Mouse (Mus musculus) frontal cortex, postnatal 14 days (tissue): ENCODE measurements around the gene Rnf216.

Experiments used
- DNase-seq, 2 experiments: peaks; one replicate each; pipeline ENCODE4 v3.0.0; 2022; ENCODE audit warnings: low spot score in 2 of 2

Gene Rnf216

DNA sequence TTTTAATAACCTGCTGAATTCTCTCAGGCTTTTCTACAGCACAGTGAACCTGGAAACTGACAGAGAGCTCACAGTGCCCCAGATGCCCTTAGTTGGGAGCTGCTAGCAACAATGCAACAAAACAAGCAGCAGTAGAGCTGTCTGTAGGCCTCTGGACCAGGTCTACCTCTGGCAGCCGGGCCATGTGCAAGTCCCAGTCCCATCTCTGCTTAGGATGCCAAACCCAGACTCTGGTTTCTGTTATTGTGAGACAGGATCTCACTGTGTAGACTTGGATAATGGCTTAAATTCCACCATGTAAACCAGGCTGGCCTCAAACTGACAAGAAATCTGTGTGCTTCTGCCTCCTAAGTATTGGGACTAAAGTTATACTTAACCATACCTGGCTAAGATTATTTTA is 11.2 kb downstream of the Rnf216 start:
- no peak for DNase-seq

DNA sequence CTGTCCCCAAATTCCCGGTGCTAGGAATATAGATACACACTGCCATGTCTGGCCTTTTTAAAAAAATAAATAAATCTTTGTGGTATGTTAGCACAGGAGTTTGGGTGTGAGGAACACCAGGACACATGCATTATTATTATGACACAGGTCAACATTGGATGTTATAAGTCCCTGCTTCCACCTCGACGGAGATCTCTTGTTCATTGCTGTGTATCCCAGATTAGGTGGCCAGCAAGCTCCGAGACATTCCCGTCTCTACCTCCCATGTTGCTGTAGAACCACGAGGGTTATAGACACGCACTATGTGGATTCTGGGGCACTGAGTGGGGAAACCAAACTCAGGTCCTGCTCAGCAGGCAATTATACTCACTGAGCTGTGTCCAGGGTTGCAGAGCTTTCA is 17.5 kb downstream of the Rnf216 start:
- DNase-seq = no peak

DNA sequence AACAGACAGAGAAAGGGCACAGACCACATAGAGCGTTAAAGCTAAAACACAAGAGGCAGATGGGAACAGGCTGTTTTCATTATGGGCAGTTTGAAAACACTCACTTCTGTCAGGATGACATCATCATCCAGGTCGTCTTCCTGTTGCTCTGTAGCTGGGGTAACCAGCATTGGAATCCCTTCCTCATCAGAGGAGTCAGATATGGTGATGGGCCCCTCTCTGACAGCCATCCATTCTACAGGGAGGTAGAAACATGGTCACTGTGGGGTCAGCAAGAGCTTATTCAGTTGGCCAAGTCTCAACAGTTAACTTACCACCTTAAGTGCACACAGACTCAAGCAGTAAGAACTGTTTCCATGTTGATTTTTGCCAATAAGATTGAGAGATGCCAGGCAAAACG is 19.9 kb downstream of the Rnf216 start:
- no peak for DNase-seq

DNA sequence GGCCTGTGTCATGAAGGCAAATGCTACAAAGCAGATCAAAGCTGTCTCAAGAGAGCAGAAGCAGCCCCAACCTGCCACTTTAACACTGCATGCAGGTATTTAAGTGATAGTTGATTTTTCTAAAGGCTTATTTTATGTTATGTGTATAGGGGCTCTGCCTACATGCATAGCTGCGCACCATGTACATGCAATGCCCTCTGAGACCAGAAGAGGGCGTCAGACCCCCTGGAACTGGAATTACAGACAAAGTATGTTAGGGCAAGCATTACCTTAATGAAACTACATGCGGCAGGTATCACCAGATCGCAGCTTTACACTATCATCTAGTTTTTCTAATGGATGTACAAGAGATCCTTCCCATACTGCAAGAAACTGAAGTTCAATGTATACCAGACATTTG is 27.9 kb downstream of the Rnf216 start:
- no peak for DNase-seq

DNA sequence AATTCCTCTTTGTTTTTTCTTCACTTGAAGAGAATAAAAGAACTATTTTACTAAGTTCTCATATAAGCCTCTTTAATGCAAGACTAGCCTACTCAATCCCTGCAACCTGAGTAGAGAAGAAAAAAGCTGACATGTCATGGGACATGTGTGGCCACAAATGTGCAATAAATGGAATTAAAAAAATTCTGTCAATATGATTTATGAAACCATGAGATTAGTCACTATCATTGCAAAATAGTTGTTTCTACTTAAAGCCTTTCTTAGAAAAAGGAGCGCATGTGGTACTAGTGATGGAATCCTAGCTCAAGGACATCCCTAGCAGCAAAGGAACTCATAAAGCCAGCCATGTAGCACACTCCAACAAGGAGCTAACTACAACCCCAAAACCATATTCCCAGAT is 33.0 kb downstream of the Rnf216 start:
- DNase-seq = no peak

DNA sequence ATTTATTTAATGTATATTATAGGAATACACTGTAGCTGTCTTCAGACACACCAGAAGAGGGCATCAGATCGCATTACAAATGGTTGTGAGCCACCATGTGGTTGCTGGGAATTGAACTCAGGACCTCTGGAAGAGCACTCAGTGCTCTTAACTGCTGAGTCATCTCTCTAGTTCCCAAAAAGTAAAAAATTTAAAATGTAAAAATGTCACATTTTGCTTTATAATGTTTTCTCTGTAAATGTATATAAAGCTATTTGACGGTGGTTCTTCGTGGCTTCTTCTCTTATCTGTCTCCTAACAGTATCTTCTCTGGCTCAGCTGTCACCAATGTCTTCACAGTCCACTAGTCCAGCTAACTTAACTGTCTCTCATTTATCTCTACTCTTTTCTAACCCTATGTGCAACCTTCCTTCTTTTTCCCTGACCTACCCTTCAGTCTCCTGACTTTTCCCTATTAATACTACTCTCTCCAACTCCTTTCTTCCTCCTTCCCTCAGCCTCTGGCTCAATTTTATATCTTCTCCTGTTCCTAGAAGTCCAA is 36.1 kb downstream of the Rnf216 start:
- DNase-seq = no peak

DNA sequence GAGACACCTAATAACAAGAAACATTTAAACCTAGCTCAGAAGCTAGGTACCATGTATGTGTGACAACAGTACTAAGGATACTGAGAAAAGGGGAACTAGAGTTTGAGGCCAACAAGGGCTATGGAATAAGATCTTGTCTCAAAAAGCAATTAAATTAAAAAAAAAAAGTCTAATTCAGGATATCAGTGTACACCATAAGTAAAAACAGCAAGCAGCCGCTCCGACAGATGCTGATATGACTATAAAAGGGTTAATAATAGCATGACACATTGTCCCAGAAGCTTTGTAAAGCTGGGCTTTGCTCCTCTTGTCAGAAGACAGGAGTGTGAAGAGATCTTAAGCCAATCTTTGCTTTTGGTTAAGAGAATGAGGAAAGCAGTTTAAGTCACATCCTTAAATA is 36.8 kb downstream of the Rnf216 start:
- DNase-seq = no peak

DNA sequence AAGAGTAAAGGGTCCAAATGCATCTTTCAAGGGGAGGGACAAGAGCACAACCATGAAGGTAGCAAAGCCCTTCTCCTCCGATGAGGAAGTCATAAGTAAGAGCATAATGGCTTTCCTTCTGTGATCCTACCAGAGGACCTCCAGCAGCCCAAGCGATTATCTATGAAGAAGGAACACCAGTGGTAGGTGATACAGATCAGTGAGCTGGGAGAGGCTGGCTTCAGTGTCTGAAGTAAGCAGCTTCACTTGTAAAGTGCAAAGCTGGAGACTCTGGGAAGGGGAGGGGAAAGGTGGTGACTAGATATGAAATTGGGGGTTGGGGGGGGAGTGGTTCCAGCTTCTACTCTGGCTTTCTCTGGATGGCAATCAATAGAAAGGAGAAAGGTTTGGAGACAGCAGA is 43.7 kb downstream of the Rnf216 start:
- no peak for DNase-seq

DNA sequence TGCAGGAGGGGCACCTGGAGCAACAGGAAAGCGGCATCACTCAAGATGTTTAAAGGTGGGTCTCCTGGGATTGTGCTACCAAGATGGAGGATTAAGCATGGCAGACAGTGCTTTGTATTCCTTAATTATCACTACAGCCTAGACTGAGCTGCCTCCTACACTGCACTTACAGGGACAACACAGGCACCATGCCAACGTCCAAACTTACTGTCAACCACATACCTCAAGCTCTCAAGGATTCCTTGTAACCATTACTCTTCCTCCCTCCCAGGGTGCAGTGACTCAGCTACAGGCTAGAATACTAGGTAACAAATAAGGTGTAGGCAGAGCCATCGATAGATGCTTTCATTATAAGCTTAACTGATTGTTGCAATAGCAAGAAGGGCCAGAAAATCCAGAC is 44.4 kb downstream of the Rnf216 start:
- DNase-seq = no peak

DNA sequence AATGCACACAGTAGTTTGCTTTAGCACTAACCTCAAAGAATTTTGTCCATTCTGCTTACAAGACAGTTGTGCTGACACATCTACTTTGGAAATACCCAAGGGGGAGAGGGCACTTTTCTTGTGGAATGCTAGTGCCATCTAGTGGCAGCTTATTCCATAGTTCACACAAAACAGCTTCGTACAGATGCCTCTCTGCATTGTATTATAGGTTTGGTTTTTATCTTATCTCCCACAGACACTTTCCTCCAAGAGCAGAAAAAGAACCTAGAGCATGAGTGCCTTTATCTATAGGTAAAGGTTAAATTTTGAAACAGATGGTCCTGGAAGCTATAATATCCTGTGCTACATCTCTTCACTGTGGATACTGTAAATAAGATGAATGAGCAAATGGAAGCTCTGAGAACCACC is 46.2 kb downstream of the Rnf216 start:
- peak in 1 of 2 experiments; percentile 59 for DNase-seq

DNA sequence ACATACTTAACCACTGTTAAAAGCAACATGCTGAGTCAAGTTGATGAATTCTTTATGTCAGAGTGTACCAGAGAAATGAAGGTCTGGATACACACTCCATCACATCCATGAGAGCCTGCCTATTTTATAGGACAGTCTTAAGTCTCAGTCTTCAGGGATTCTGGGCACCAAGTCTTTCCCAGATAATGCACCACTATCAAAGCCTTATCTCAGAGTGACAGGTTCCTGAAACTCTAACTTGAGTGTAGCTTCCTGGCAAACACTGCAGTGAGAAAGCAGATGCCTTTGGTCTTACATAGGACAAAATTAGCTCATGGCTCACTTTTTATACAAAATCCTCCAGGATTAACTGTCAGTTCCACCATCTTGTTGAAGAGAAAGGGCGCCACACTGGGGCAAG is 46.7 kb downstream of the Rnf216 start:
- no peak for DNase-seq

DNA sequence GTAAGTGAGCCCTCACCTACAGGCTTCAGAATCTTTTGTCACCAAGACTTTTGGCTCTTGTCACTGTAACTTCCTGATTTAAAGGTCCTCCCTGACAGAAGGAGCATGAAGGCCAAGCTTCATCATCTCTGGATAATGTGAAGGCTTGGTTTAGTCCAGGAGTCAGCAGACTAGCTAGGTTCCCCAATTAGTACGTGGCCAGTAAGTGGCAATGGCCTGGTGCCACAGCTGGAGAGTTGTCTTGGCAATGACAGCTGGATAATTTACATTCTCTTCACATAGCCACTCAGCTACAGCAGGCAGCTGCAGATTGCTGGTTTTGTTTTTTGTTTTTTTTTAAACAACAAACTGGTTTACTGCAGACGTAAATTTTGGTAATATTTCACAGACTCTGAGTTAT is 47.6 kb downstream of the Rnf216 start:
- no peak for DNase-seq

DNA sequence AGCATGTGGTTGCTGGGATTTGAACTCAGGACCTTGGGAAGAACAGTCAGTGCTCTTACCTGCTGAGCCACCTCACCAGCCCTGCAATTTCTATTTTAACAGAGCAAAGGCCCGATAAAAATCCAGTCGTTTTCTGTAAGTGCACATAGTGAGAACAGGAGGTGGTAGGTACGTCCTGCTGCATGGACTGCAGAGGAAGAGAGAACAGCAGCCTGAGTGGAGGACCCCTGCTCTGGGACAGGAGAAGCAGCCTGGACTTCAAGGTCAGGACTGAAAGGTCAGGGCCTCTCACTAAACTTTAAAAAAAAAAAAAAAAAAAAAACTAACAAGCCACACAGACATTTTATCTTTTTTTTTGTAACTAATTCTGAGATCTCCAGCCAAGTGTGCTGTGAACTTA is 50.5 kb downstream of the Rnf216 start:
- no peak for DNase-seq

DNA sequence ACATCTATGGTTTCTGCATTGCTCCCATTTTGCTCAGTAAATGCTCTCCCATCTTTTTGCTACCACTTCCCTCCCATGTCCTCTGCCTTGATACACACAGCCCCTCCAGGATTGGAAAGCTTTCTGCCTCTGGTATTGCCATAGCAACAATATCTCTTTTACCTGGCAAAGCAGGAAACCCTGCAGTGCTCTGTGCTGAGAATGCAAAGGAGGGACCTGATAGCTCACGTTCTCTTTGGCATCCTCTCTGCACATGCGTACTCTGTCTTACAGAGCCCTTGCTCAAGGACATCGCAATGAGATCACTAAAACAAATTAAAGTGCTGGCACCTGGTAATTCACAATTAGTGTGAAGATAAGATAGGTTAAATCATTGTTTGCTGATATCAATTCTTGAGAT is 51.3 kb downstream of the Rnf216 start:
- no peak for DNase-seq

DNA sequence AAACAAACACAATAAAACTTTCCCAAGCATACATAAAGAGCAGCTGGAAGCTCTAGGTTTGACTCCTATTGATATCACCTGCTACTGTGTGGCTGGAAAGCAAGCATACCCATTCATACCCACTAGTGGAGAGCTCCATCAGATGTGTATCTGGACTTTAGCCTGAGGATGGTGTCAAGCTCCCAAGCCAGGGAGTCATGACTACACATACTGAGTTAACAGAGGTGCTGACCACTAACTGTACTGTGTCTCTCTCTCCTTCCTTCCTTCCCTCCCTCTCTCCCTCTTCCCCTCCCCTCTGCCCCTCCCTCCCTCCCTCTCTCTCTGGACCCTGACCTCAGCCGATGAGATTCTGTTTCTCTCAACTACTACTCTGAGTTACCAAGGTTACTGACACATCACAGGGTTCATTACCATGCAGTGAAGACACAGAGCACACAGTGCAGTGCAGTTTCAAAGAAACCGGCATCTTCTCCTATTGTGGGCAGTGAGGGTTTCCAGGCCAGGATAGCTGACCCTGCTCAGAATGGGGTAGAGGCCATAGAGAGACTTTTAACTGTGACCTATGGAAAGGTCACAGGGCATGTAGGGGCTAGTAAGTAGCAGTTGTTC is 51.9 kb downstream of the Rnf216 start:
- DNase-seq = no peak

DNA sequence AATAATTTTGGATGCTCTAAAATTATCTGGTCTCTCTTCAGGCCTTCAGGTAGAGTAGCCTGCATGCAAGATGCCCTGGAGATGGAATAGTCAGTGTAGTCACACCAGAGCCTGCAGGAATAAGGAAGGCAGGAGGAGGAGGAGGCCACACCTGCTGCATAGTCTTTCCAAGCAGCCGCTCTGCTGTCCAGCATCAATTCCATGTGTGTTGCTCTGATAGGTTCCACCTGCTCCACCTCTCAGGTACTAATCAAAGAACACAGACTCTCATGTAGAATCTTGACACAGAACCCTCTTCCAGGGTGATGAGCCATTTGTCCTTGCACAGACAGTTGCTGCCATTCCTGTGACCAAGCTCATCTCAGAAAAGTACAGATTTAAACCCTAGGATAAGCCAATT is 52.8 kb downstream of the Rnf216 start:
- no peak for DNase-seq

DNA sequence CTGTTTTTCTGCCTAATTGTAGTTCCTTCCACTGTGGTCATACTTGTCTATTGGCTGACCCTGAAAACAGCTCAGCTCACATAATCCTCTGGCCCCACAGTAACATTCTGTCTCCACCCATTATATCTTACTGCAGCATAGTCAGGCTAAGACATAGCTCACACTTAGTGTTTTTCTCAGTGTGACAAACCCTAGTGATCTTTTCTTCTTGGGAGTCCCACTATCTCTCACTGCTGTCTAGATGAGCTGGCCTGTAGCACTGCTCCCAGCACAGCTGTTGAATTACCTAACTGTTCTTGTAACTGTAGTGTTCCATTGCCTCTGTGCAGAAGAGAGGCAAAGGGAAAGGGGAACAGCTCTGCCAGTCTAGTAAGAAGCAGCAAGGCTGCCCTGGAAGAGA is 53.6 kb downstream of the Rnf216 start:
- DNase-seq = no peak

DNA sequence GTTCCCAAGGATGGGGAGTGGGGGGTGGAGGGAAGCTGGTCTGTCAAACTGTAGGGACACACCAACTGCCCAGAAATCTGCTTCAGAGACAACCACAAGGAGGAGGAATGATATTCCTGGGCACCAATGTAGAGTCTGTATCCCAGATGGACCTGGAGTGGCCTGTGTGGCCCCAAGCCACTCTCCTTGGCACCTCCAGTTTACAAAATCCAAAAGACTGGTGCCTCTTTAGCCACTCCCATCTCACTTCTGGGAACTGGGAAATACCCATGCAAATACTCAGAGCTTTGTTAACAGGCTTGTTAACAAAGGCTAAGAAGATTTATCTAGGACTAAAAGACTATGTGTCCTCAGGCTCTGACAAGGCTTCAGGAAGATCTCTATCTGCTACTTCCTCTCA is 54.1 kb downstream of the Rnf216 start:
- DNase-seq = no peak

DNA sequence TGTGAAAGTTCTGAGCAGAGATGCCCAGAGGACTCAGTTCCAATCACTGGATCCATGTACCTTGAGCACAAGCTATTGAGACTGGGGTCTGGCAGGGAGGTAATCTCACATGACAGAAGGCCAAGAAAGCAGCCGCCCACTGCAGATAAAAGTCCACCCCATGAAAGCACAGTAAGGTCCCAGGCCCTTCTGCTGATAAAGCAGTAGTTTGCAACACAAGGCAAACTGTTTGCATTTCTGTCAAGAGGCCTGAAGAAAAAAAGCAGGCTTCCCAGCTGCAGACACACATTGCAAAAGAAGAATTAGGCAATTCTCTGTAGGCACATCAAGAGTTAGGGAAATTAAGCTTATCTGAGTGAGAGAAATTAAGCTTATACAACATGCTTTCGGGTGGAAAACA is 54.6 kb downstream of the Rnf216 start:
- no peak for DNase-seq

DNA sequence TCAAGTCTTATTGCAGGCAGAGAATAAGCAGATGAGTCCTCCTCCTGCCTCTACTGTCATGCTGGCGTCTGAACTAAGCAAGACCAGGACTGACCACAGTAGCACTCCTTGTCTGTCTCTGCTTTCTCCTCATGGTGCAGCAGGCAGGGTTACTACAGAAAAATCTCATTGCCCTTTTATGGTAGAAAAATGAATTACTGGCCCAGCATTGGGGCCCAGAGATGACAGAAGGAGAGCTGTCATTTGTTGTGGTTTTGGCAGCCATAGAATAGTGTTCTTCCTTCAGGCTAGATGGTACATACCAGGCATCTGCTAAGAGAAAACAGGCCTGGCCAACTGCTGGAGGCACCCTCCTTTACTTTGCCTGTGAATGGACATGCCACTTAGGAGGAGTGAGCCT is 55.0 kb downstream of the Rnf216 start:
- DNase-seq = no peak

DNA sequence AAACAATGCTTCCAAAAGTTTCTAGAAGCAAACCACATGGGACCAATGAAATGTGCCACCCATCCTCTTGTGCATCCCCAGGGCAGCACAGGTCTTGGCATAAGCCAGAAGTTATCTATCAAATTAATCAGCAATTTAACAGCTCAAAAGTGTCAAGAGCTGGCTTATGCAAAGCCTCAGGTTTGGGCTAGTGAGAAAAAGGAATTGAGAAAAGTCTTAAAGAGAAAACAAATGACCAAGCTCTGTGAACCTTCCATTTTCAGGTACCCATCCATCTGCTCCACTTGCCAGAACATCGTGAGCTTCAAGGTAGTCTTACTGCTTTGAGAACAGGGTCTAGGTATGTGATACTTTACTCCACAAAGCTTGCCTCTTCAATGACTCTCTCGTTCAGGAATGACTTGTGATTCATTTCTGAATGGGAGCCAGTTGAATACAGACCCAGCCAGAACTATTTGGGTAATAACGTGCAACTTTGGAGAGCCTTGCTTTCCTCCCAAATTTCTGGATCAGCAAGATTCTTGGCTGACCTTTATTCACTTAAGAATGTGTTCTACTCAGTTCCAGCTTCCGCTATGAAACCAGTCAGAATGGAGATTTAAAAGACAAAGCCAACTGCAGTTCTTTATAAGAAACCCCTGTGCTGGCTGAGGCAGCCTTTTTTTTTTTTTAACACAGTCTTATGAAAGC is 56.5 kb downstream of the Rnf216 start:
- no peak for DNase-seq

DNA sequence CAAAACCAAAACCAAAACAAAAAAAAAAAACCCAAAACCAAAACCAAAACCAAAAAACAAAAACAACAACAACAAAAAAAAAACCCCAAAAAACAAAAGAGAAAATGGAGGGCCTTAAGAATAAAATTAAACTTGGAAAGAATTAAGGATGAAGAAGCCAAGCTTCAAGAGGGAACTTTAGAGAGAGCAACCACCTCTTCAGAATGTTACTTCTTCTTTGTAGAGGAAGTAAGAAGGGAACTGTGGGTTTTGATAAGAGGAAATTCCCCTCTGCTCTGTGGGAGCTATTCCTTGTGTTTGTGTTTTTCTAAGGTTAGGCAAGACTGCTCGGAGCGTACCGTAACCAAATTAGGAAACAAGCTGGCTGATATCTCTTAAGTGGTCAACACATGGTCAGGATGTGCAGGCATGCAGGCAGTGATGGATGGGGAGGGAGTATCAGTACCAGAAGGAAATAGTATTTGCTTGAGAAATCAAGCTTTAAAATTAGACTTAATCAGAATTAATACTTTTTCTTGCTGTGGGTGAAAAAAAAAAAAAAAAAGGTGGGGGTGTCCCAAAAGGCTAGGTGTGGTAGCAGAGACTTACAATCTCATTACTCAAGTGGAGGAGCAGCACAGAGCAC is 57.2 kb downstream of the Rnf216 start:
- DNase-seq = no peak

DNA sequence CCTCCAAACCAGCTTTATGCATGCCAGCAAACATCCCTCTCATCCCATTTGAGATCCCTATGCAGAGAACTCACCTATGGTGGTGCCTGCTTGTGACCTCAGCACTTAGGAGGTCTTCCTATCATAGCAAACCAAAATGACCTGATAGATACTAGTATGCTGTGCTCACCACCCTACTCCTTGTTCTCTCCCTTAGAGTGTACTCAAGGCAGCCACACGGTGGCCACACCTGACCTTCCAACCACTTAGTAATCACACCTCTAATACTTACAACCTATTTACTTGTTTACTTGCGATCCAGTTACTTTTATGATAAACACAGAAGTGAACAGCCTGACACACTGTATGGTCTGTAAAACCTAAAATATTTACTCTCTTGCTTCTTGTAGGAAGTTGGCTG is 58.1 kb downstream of the Rnf216 start:
- no peak for DNase-seq
